In the genomic region with DNA sequence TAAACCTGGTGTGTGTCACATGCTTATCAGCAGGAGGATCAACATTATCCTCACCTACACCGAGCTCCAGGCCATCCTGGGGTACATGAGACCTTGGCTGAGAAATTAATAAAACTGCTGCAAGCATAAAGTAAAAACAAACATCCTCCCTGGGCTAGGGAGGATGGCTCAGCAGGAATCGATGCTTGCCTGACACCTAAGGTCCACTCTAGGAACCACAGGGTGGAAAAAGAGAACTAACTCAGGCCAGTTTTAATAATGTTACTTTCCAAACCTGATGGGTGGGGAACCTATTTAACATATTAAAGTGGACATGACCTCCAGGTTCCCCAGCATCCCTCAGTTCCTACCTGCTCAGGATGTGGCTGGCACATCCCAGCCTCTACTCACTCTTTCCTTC, we compare ENCODE assay signal across 22 mouse cellular contexts. TPM values are rescaled to one million over a fixed set of nuclear protein-coding genes. Genes with fewer than 3 reads are reported as not detected.
A peak's percentile ranks its signal among the peaks of the same experiment; 100 is the strongest.
DNase-seq lines count a peak whose midpoint lies in the region; ATAC-seq and TF ChIP-seq lines count a peak whose summit lies in the region.
"Had no signal": no experiment of that assay in that cellular context is flagged by ENCODE, and none has a peak within 500 bp of the region (broad histone marks: within the 10 kb centered on the region; RNA-seq: fewer than 3 reads in every experiment).

No protein-coding gene starts in this region.

- no peak overlapping the region for H3K4me2 ChIP-seq in heart, embryonic 12.5 days
- H3K4me2 ChIP-seq in kidney, postnatal 0 days (ENCODE audit: low read length): no peak overlapping the region
- H3K4me2 ChIP-seq in kidney, embryonic 16.5 days (replicated peaks; ENCODE audit: low read depth, low read length): no peak overlapping the region
- H3K4me2 ChIP-seq in midbrain, postnatal 0 days (ENCODE audit: low read depth, low read length, poor library complexity, severe bottlenecking): no peak overlapping the region
- H3K4me2 ChIP-seq in midbrain, embryonic 14.5 days (ENCODE audit: low read length): no peak overlapping the region
- H3K4me2 ChIP-seq: heart, embryonic 15.5 days; hindbrain, embryonic 14.5 days had no signal

- no peak for TF ChIP-seq POLR2A in heart, adult 2 months (IDR thresholded peaks at IDR 0.05; ENCODE audit: insufficient read depth, low read depth, low read length)

- no peak overlapping the region for H3K27ac ChIP-seq in heart, adult 2 months
- H3K27ac ChIP-seq in heart, embryonic 12.5 days (ENCODE audit: poor library complexity, severe bottlenecking): no peak overlapping the region
- no peak overlapping the region for H3K27ac ChIP-seq in kidney, postnatal 0 days
- no peak overlapping the region for H3K27ac ChIP-seq in kidney, embryonic 16.5 days (ENCODE audit: low read length)
- no peak overlapping the region for H3K27ac ChIP-seq in midbrain, postnatal 0 days (ENCODE audit: low read depth, low read length)
- H3K27ac ChIP-seq in midbrain, embryonic 14.5 days (replicated peaks; ENCODE audit: low read depth, low read length): no peak overlapping the region
- H3K27ac ChIP-seq in forebrain, embryonic 10.5 days: no peak overlapping the region
- H3K27ac ChIP-seq: embryonic facial prominence, embryonic 10.5 days; gastrocnemius, adult 2 months; heart, embryonic 10.5 days; heart, embryonic 15.5 days; hindbrain, embryonic 10.5 days; hindbrain, embryonic 14.5 days had no signal

- DNase-seq in heart, adult 2 months: no peak
- no peak for DNase-seq in kidney, postnatal 0 days (ENCODE audit: low spot score)
- no peak for DNase-seq in midbrain, postnatal 0 days (ENCODE audit: low spot score)
- no peak for DNase-seq in midbrain, embryonic 14.5 days
- no peak for DNase-seq in testis, postnatal 14 days (ENCODE audit: low spot score)
- DNase-seq in forebrain, embryonic 10.5 days (ENCODE audit: extremely low spot score, low spot score): no peak
- DNase-seq: adrenal gland, postnatal 14 days; cerebellum, adult 11-12 months; cerebellum, adult 9-11 months; gastrocnemius, adult 2 months; gastrocnemius, postnatal 25 days had no signal

- peak; percentile 54 for TF ChIP-seq CTCF in heart, adult 2 months (IDR thresholded peaks at IDR 0.05)
- TF ChIP-seq CTCF in kidney, postnatal 0 days (IDR thresholded peaks at IDR 0.05; ENCODE audit: low read depth): peak; percentile 42
- 0 out of 2 replicates have a peak, but pooled peaks have one; percentile 10 for TF ChIP-seq CTCF in midbrain, postnatal 0 days (IDR thresholded peaks at IDR 0.05)

- H3K4me3 ChIP-seq in heart, adult 2 months: no peak overlapping the region
- H3K4me3 ChIP-seq in heart, embryonic 12.5 days: no peak overlapping the region
- H3K4me3 ChIP-seq in kidney, postnatal 0 days (replicated peaks; ENCODE audit: low read depth, low read length): no peak overlapping the region
- no peak overlapping the region for H3K4me3 ChIP-seq in kidney, embryonic 16.5 days (ENCODE audit: low read length)
- no peak overlapping the region for H3K4me3 ChIP-seq in midbrain, postnatal 0 days (ENCODE audit: low read depth, low read length)
- H3K4me3 ChIP-seq in midbrain, embryonic 14.5 days (replicated peaks; ENCODE audit: low read depth, low read length): no peak overlapping the region
- H3K4me3 ChIP-seq in forebrain, embryonic 10.5 days: no peak overlapping the region
- H3K4me3 ChIP-seq: embryonic facial prominence, embryonic 10.5 days; gastrocnemius, adult 2 months; heart, embryonic 10.5 days; heart, embryonic 15.5 days; hindbrain, embryonic 10.5 days had no signal

- no peak for ATAC-seq in heart, embryonic 12.5 days (ENCODE audit: insufficient number of reproducible peaks, low FRiP score)
- no peak for ATAC-seq in kidney, postnatal 0 days (replicated peaks; ENCODE audit: low FRiP score, low read depth)
- no peak for ATAC-seq in kidney, embryonic 16.5 days (ENCODE audit: low FRiP score, low TSS enrichment)
- ATAC-seq in midbrain, postnatal 0 days (ENCODE audit: low FRiP score): no peak
- ATAC-seq in midbrain, embryonic 14.5 days (ENCODE audit: low FRiP score, low TSS enrichment): no peak
- ATAC-seq: activated CD4-positive, CD25-positive, alpha-beta regulatory T cell, adult 4 months; forebrain, embryonic 14.5 days; Patski had no signal

- H3K9me3 ChIP-seq in heart, embryonic 12.5 days (replicated peaks): peaks cover 5% of the 10 kb centered on the region
- H3K9me3 ChIP-seq in kidney, postnatal 0 days (replicated peaks; ENCODE audit: low read length): no peaks in the 10 kb centered on the region
- 0 out of 2 replicates have a peak, but pooled peaks cover 4% of the 10 kb centered on the region for H3K9me3 ChIP-seq in kidney, embryonic 16.5 days (ENCODE audit: low read length)
- no peaks in the 10 kb centered on the region for H3K9me3 ChIP-seq in midbrain, postnatal 0 days (ENCODE audit: low read length)
- H3K9me3 ChIP-seq in midbrain, embryonic 14.5 days (ENCODE audit: control insufficient read depth, low read length): no peaks in the 10 kb centered on the region
- H3K9me3 ChIP-seq in forebrain, embryonic 10.5 days: peaks cover 5% of the 10 kb centered on the region; the same call in 1 of the 2 replicates
- H3K9me3 ChIP-seq: heart, embryonic 10.5 days; heart, embryonic 15.5 days had no signal

- no peaks in the 10 kb centered on the region for H3K79me2 ChIP-seq in heart, adult 2 months (replicated peaks; ENCODE audit: control insufficient read depth, insufficient read depth, low read length)

- peaks cover 4% of the 10 kb centered on the region for H3K36me3 ChIP-seq in heart, adult 2 months (ENCODE audit: control insufficient read depth, insufficient read depth, low read length)
- peaks cover 4% of the 10 kb centered on the region; the same call in 1 of the 2 replicates for H3K36me3 ChIP-seq in heart, embryonic 12.5 days
- no peaks in the 10 kb centered on the region for H3K36me3 ChIP-seq in kidney, postnatal 0 days (ENCODE audit: insufficient read depth, low read length)
- H3K36me3 ChIP-seq in kidney, embryonic 16.5 days (ENCODE audit: insufficient read depth, low read length): peaks cover 5% of the 10 kb centered on the region; the same call in 1 of the 2 replicates
- H3K36me3 ChIP-seq in midbrain, postnatal 0 days (ENCODE audit: insufficient read depth, low read length): no peaks in the 10 kb centered on the region
- no peaks in the 10 kb centered on the region for H3K36me3 ChIP-seq in midbrain, embryonic 14.5 days (ENCODE audit: control insufficient read depth, insufficient read depth, low read length)
- H3K36me3 ChIP-seq in forebrain, embryonic 10.5 days (replicated peaks): peaks cover 5% of the 10 kb centered on the region; the same call in 1 of the 2 replicates
- H3K36me3 ChIP-seq: heart, embryonic 15.5 days had no signal

- H3K9ac ChIP-seq in heart, adult 2 months (ENCODE audit: low read depth, low read length): no peak overlapping the region
- H3K9ac ChIP-seq in heart, embryonic 12.5 days: no peak overlapping the region
- no peak overlapping the region for H3K9ac ChIP-seq in kidney, postnatal 0 days (ENCODE audit: low read depth, low read length)
- H3K9ac ChIP-seq in kidney, embryonic 16.5 days (replicated peaks; ENCODE audit: low read length): no peak overlapping the region
- no peak overlapping the region for H3K9ac ChIP-seq in midbrain, postnatal 0 days (replicated peaks; ENCODE audit: low read length, poor library complexity, severe bottlenecking)
- H3K9ac ChIP-seq in midbrain, embryonic 14.5 days (replicated peaks; ENCODE audit: low read length): no peak overlapping the region
- H3K9ac ChIP-seq: heart, embryonic 15.5 days; hindbrain, embryonic 14.5 days had no signal

- peaks cover 2% of the 10 kb centered on the region; the same call in 1 of the 2 replicates for H3K4me1 ChIP-seq in heart, adult 2 months (ENCODE audit: control insufficient read depth, insufficient read depth, low read length)
- H3K4me1 ChIP-seq in heart, embryonic 12.5 days (replicated peaks): peaks cover 24% of the 10 kb centered on the region
- no peaks in the 10 kb centered on the region for H3K4me1 ChIP-seq in kidney, postnatal 0 days (replicated peaks; ENCODE audit: insufficient read depth, low read length)
- no peaks in the 10 kb centered on the region for H3K4me1 ChIP-seq in kidney, embryonic 16.5 days (ENCODE audit: insufficient read depth, low read length)
- H3K4me1 ChIP-seq in midbrain, postnatal 0 days (ENCODE audit: insufficient read depth, low read length): no peaks in the 10 kb centered on the region
- no peaks in the 10 kb centered on the region for H3K4me1 ChIP-seq in midbrain, embryonic 14.5 days (ENCODE audit: control insufficient read depth, insufficient read depth, low read length)
- H3K4me1 ChIP-seq in forebrain, embryonic 10.5 days: no peaks in the 10 kb centered on the region
- H3K4me1 ChIP-seq: hindbrain, embryonic 10.5 days had no signal

- no peak for TF ChIP-seq EP300 in heart, adult 2 months (IDR thresholded peaks at IDR 0.05; ENCODE audit: insufficient read depth, low read depth, low read length)

- intact Hi-C loops in heart, adult 2 months (cut with DNase I): no loop called here

- 35% methylated on average over 2 of the region's 2 CpGs for WGBS in heart, adult 2 months
- WGBS in heart, embryonic 12.5 days: 49% methylated on average over 2 of the region's 2 CpGs
- 34% methylated on average over 2 of the region's 2 CpGs for WGBS in kidney, postnatal 0 days
- WGBS in kidney, embryonic 16.5 days: 35% methylated on average over 2 of the region's 2 CpGs
- WGBS in midbrain, postnatal 0 days: 59% methylated on average over 2 of the region's 2 CpGs
- 62% methylated on average over 2 of the region's 2 CpGs for WGBS in midbrain, embryonic 14.5 days
- 80% methylated on average over 2 of the region's 2 CpGs for WGBS in forebrain, embryonic 10.5 days

- H3K27me3 ChIP-seq in heart, adult 2 months (ENCODE audit: control insufficient read depth, insufficient read depth, low read length): no peaks in the 10 kb centered on the region
- no peaks in the 10 kb centered on the region for H3K27me3 ChIP-seq in heart, embryonic 12.5 days (replicated peaks)
- no peaks in the 10 kb centered on the region for H3K27me3 ChIP-seq in kidney, postnatal 0 days (ENCODE audit: insufficient read depth, low read length)
- no peaks in the 10 kb centered on the region for H3K27me3 ChIP-seq in kidney, embryonic 16.5 days (ENCODE audit: insufficient read depth, low read length)
- no peaks in the 10 kb centered on the region for H3K27me3 ChIP-seq in midbrain, postnatal 0 days (ENCODE audit: insufficient read depth, low read length)
- no peaks in the 10 kb centered on the region for H3K27me3 ChIP-seq in midbrain, embryonic 14.5 days (ENCODE audit: control insufficient read depth, insufficient read depth, low read length)
- no peaks in the 10 kb centered on the region for H3K27me3 ChIP-seq in forebrain, embryonic 10.5 days (ENCODE audit: poor library complexity, severe bottlenecking)
- H3K27me3 ChIP-seq: heart, embryonic 15.5 days; Patski had no signal

RNA-seq across cellular contexts. Expression of a gene that starts 14.8 kb away (rescaled TPM):
- total RNA-seq in heart, adult 2 months (2021): 100 to 1,000 TPM; 174 to 203 TPM
- polyA plus RNA-seq in heart, adult 2 months (2012; rRNA removed): 216 and 276 TPM in 2 replicates
- 0.36 and 0.56 TPM in 2 replicates for polyA plus RNA-seq in heart, embryonic 12.5 days (2016; fragmentation: Nextera tagmentation; extraction: Ambion mirVana)
- 1.5 and 1.6 TPM in 2 replicates for polyA plus RNA-seq in kidney, postnatal 0 days (2015; fragmentation: Nextera tagmentation; extraction: Ambion mirVana)
- polyA plus RNA-seq in kidney, embryonic 16.5 days (2015; fragmentation: Nextera tagmentation; extraction: Ambion mirVana): 2.0 and 2.3 TPM in 2 replicates
- total RNA-seq in midbrain, postnatal 0 days (2014; rRNA removed): 13.7 and 21.2 TPM in 2 replicates
- polyA plus RNA-seq in midbrain, postnatal 0 days (2015; fragmentation: Nextera tagmentation; extraction: Ambion mirVana): 12.0 and 14.2 TPM in 2 replicates
- polyA plus RNA-seq in midbrain, embryonic 14.5 days (2014; fragmentation: Nextera tagmentation; extraction: Ambion mirVana): 3.9 and 5.0 TPM in 2 replicates
- polyA plus RNA-seq in forebrain, embryonic 10.5 days (2016; fragmentation: Nextera tagmentation; extraction: Ambion mirVana): 0.71 and 0.86 TPM in 2 replicates
- total RNA-seq: granulocyte monocyte progenitor cell, adult 5-6 weeks had no signal

RNA-seq across cellular contexts. Expression of a gene that starts 47.0 kb away (rescaled TPM):
- 10 to 100 TPM; 70.8 to 81.9 TPM for total RNA-seq in heart, adult 2 months (2021)
- polyA plus RNA-seq in heart, adult 2 months (2012; rRNA removed): 22.4 and 49.3 TPM in 2 replicates
- polyA plus RNA-seq in heart, embryonic 12.5 days (2016; fragmentation: Nextera tagmentation; extraction: Ambion mirVana): 51.7 and 52.8 TPM in 2 replicates
- 32.8 and 33.0 TPM in 2 replicates for polyA plus RNA-seq in kidney, postnatal 0 days (2015; fragmentation: Nextera tagmentation; extraction: Ambion mirVana)
- polyA plus RNA-seq in kidney, embryonic 16.5 days (2015; fragmentation: Nextera tagmentation; extraction: Ambion mirVana): 42.9 and 52.3 TPM in 2 replicates
- 145 and 210 TPM in 2 replicates for total RNA-seq in midbrain, postnatal 0 days (2014; rRNA removed)
- 55.9 and 78.2 TPM in 2 replicates for polyA plus RNA-seq in midbrain, postnatal 0 days (2015; fragmentation: Nextera tagmentation; extraction: Ambion mirVana)
- polyA plus RNA-seq in midbrain, embryonic 14.5 days (2014; fragmentation: Nextera tagmentation; extraction: Ambion mirVana): 95.8 and 118 TPM in 2 replicates
- 59.2 and 63.9 TPM in 2 replicates for polyA plus RNA-seq in forebrain, embryonic 10.5 days (2016; fragmentation: Nextera tagmentation; extraction: Ambion mirVana)

Comparison
In these comparisons a context has a peak if more than half of its experiments do, and no peak if none do; other contexts are left out.
1. RNA of a gene that starts 14.8 kb away (polyA plus RNA-seq): 216 to 276 TPM in heart, adult 2 months; 12.0 to 14.2 TPM in midbrain, postnatal 0 days, 3.9 to 5.0 TPM in midbrain, embryonic 14.5 days, 2.0 to 2.3 TPM in kidney, embryonic 16.5 days, 1.5 to 1.6 TPM in kidney, postnatal 0 days, 0.71 to 0.86 TPM in forebrain, embryonic 10.5 days and 0.36 to 0.56 TPM in heart, embryonic 12.5 days; every median in the first group is over 10 times any median in the second.
2. Peak in every context shown above with its lines, with median percentiles within 50 percentile points of each other: CTCF ChIP-seq.